Mouse (Mus musculus) liver, embryonic 18 days (tissue): Measurements from ENCODE around the gene Ifnar1. TPM values are rescaled to one million over a fixed set of nuclear protein-coding genes. Genes with fewer than 3 reads are reported as not detected.

Experiments used
- polyA plus RNA-seq: library from polyadenylated mRNA; depleted of rRNA; stranded (reverse); fragments of >200 nt; gene quantifications from 2 replicates; pipeline ENCODE4 v1.2.3, GENCODE M21; 2012; rRNA removed

The Ifnar1 gene
- 15.0 and 16.6 TPM in 2 replicates for polyA plus RNA-seq

GRCm38 (mm10) chr16:91484808-91485700, at the start of gene Ifnar1:
Gene Ifnar1, plus strand, starts transcription at chr16:91485238.

GRCm38 (mm10) chr16:91546836-91547741, 62.1 kb downstream of the Ifnar1 start, which contains the start of gene Ifngr2:
Gene Ifngr2, plus strand, starts transcription at chr16:91547072.

Other genes starting within 250 kb of the Ifnar1 start
- 0.03 and 0.05 TPM in 2 replicates for gene Olig1, start 215.5 kb upstream of the Ifnar1 start, polyA plus RNA-seq
- gene Ifnar2, start 112.5 kb upstream of the Ifnar1 start, polyA plus RNA-seq: 48.1 and 50.4 TPM in 2 replicates
- gene Gm21970, start 93.5 kb upstream of the Ifnar1 start, polyA plus RNA-seq: not detected in 2 replicates
- 20.7 and 23.1 TPM in 2 replicates for gene Il10rb, start 79.1 kb upstream of the Ifnar1 start, polyA plus RNA-seq
- gene Ifngr2, start 61.8 kb downstream of the Ifnar1 start, polyA plus RNA-seq: 9.1 and 9.5 TPM in 2 replicates
- 6.6 and 6.9 TPM in 2 replicates for gene Tmem50b, start 112.6 kb downstream of the Ifnar1 start, polyA plus RNA-seq
- gene Dnajc28, start 133.8 kb downstream of the Ifnar1 start, polyA plus RNA-seq: 1.6 and 1.8 TPM in 2 replicates
- gene Gart, start 161.7 kb downstream of the Ifnar1 start, polyA plus RNA-seq: 22.9 and 25.3 TPM in 2 replicates
- 65.4 and 77.5 TPM in 2 replicates for gene Son, start 162.3 kb downstream of the Ifnar1 start, polyA plus RNA-seq
- 11.8 and 12.4 TPM in 2 replicates for gene Donson, start 203.5 kb downstream of the Ifnar1 start, polyA plus RNA-seq
- 19.3 and 22.4 TPM in 2 replicates for gene Cryzl1, start 243.7 kb downstream of the Ifnar1 start, polyA plus RNA-seq
- 28.8 and 36.6 TPM in 2 replicates for gene Itsn1, start 244.0 kb downstream of the Ifnar1 start, polyA plus RNA-seq